Mouse (Mus musculus) CD4-positive, CD25-positive, alpha-beta regulatory T cell, adult 9 weeks (primary cell): ENCODE measurements around the gene Tlx3. TPM values are rescaled to one million over a fixed set of nuclear protein-coding genes. Genes with fewer than 3 reads are reported as not detected.

ENCODE experiments used
- polyA plus RNA-seq: library from polyadenylated mRNA; unstranded; fragments of 100-300 nt; shearing (Covaris generic); gene quantifications from one replicate; pipeline ENCODE4 v1.2.1, GENCODE M21; 2017

The Tlx3 gene
- polyA plus RNA-seq, result not detected

DNA sequence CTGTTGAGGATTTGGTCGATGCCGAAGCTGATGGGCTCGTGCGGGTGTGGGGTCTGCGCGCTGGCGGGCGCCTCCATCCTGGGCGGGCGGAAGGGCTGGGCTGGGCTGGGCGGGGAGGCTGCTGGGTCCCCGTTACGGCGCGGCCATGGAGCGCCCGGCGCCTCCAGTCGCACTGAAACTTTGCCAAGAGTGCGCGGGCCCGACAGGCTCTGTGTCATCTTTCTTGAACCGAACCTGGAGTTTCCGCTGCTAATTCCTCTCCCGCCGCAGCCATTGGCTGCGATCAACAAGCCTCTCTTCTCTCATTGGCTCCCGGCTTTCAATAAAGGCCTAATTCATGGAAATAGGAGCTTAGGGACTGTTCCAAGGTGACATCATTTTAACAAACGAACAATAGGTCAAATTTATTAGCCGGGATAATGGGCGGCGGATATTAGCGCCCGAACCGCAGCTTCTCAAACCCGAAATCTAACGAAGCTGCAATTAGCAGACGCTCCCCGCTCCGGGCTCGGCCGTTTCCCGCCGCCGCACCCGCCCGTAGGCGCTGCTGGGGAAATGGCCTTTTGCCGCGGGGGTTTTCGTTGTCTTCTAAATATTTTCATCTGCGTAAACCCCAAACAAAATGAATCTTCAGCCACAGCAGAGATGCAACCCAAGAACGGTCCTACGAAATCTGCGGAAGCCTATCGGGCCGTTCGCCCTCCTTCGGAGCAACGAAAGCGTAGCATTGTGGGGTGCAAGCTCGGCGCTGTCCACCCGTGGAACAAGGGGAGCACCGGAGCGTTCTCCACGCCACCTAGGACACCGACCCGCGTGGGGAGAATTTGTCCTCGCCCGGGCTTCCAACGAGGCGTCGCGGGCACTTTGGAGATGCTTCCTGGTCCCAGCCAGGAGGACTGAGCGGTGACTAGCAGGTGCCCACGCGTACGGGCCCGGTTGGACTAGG is at the start of gene Tlx3:
TSS of gene Tlx3 (minus strand) at position 207 of the 946 bp plus-strand sequence.

DNA sequence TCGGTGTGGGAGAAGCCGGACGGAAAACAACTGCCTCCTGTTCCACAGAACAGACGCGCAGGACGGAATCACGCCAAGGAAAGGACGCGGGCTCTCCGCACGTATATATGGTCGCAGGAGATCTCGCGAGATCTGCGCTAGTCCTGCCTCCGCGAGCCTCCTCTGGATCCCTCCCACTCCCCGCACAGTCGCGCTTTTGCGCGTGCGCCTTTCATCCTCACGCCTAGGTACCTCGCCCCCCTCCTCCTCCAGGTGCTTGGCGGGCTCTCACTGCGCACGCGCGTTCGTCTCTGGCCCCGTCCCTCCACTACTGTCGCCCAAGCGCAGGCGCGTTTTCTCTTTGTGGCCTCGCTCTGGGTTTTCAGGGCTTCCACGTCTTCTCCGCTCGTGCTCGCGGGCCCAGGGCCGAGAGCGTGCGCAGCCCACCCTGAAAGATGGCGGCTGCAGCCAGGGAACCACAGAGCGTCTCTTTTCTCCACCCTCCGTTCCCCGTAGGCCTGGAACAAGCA is 40.3 kb downstream of the Tlx3 start, which contains the start of gene Npm1:
TSS of gene Npm1 (minus strand) at position 209 of the 509 bp plus-strand sequence.

Other genes starting within 250 kb of the Tlx3 start
- not detected for gene Fgf18, start 56.2 kb downstream of the Tlx3 start, polyA plus RNA-seq
- 758 TPM for gene Npm1, start 40.4 kb downstream of the Tlx3 start, polyA plus RNA-seq
- not detected for gene Gm12117, start 73.1 kb upstream of the Tlx3 start, polyA plus RNA-seq